Mouse (Mus musculus) liver, embryonic 12.5 days (tissue): ENCODE data around the gene Zfyve21. TPM values are rescaled to one million over a fixed set of nuclear protein-coding genes. Genes with fewer than 3 reads are reported as not detected.

Experiments used
- polyA plus RNA-seq: library from polyadenylated mRNA; unstranded; fragments of >200 nt; fragmentation: Nextera tagmentation; extraction: Ambion mirVana; gene quantifications from 2 replicates; pipeline ENCODE4 v1.2.1, GENCODE M21; 2016

The Zfyve21 gene
- polyA plus RNA-seq, 1 experiment from 2014 or later: 61.9 TPM

Other genes with a start within 250 kb of the Zfyve21 start
- gene Mark3, start 239.6 kb upstream of the Zfyve21 start, polyA plus RNA-seq: 32.9 and 35.2 TPM in 2 replicates
- gene Ckb, start 141.8 kb upstream of the Zfyve21 start, polyA plus RNA-seq: 54.1 and 54.6 TPM in 2 replicates
- gene Trmt61a, start 136.1 kb upstream of the Zfyve21 start, polyA plus RNA-seq: 19.4 and 20.9 TPM in 2 replicates
- 28.4 and 28.5 TPM in 2 replicates for gene Bag5, start 100.9 kb upstream of the Zfyve21 start, polyA plus RNA-seq
- 36.3 and 36.5 TPM in 2 replicates for gene Apopt1, start 100.9 kb upstream of the Zfyve21 start, polyA plus RNA-seq
- gene Klc1, start 55.3 kb upstream of the Zfyve21 start, polyA plus RNA-seq: 35.6 TPM in 2 replicates
- 7.7 and 8.2 TPM in 2 replicates for gene Xrcc3, start 297 bp upstream of the Zfyve21 start, polyA plus RNA-seq
- 7.3 and 8.1 TPM in 2 replicates for gene Ppp1r13b, start 93.9 kb downstream of the Zfyve21 start, polyA plus RNA-seq
- 593 and 604 TPM in 2 replicates for gene Atp5mpl, start 152.8 kb downstream of the Zfyve21 start, polyA plus RNA-seq
- gene Tdrd9, start 157.4 kb downstream of the Zfyve21 start, polyA plus RNA-seq: 0.04 and 0.10 TPM in 2 replicates
- gene Rd3l, start 167.1 kb downstream of the Zfyve21 start, polyA plus RNA-seq: not detected in 2 replicates